Mouse (Mus musculus): ENCODE measurements at regions not wholly inside any gene's neighbourhood (a gene's known extent, or its start where the extent isn't known, plus 50 kb on each side); places are given as distances from the start of the nearest gene placed in this dataset.

- DNase-seq, result no peak
Measured at GRCm38 (mm10) chr13:48115890-48116289, 145.1 kb upstream of the Id4 start.

- peak; percentile 49 for DNase-seq
Measured at GRCm38 (mm10) chr13:48126582-48126981, 134.4 kb upstream of the Id4 start.

- peak; percentile 88 for DNase-seq
Measured at GRCm38 (mm10) chr13:48130724-48131123, 130.3 kb upstream of the Id4 start.

GRCm38 (mm10) chr13:48131681-48132080 is 129.3 kb upstream of the Id4 start:
- DNase-seq, result peak; percentile 32

- DNase-seq, result no peak
Measured at GRCm38 (mm10) chr13:48145976-48146375, 115.1 kb upstream of the Id4 start.

- no peak for DNase-seq
Measured at GRCm38 (mm10) chr13:48147061-48147460, 114.0 kb upstream of the Id4 start.

GRCm38 (mm10) chr13:48153248-48153647 is 107.8 kb upstream of the Id4 start:
- no peak for DNase-seq

GRCm38 (mm10) chr13:48153684-48154413 is 107.2 kb upstream of the Id4 start:
- DNase-seq, result no peak

GRCm38 (mm10) chr13:48154414-48155105 is 106.5 kb upstream of the Id4 start:
- DNase-seq, result no peak

- DNase-seq, result no peak
Measured at GRCm38 (mm10) chr13:48159020-48159910, 101.8 kb upstream of the Id4 start.

GRCm38 (mm10) chr13:48160161-48160560 is 100.9 kb upstream of the Id4 start:
- no peak for DNase-seq

GRCm38 (mm10) chr13:48161339-48161738 is 99.7 kb upstream of the Id4 start:
- DNase-seq, result no peak

- DNase-seq, result no peak
Measured at GRCm38 (mm10) chr13:48164586-48164985, 96.4 kb upstream of the Id4 start.

- no peak for DNase-seq
Measured at GRCm38 (mm10) chr13:48165838-48166237, 95.2 kb upstream of the Id4 start.

- DNase-seq, result no peak
Measured at GRCm38 (mm10) chr13:48167976-48168375, 93.1 kb upstream of the Id4 start.

GRCm38 (mm10) chr13:48171309-48171953 is 89.6 kb upstream of the Id4 start:
- no peak for DNase-seq

- DNase-seq, result no peak
Measured at GRCm38 (mm10) chr13:48171994-48172393, 89.0 kb upstream of the Id4 start.

- DNase-seq, result no peak
Measured at GRCm38 (mm10) chr13:48192476-48192875, 68.6 kb upstream of the Id4 start.

GRCm38 (mm10) chr13:48193942-48194341 is 67.1 kb upstream of the Id4 start:
- DNase-seq, result no peak

GRCm38 (mm10) chr13:48207824-48208223 is 53.2 kb upstream of the Id4 start:
- DNase-seq, result no peak
